Mouse (Mus musculus) lung, embryonic 16.5 days (tissue): ENCODE data around the gene Psmc3ip. TPM values are rescaled to one million over a fixed set of nuclear protein-coding genes. Genes with fewer than 3 reads are reported as not detected.

Experiments
- ATAC-seq: fragments of 200-750 bp; cut with Nextera tagmentation; 2 replicates; pipeline ENCODE4 v1.8.0; 2017; ENCODE audit warnings: low read depth, mild to moderate bottlenecking, moderate library complexity
- H3K27ac ChIP-seq: fragments of 300-500 bp; sonication (generic); 2 replicates; pipeline ENCODE4 v1.5.1; 2014; ENCODE audit warnings: mild to moderate bottlenecking, control low read depth, low read length
- H3K27me3 ChIP-seq: fragments of 300-500 bp; sonication (generic); 2 replicates; pipeline ENCODE4 v1.6.1; 2014; ENCODE audit warnings: low read depth, low read length, mixed read lengths; ENCODE audit not compliant: control insufficient read depth, insufficient read depth
- H3K36me3 ChIP-seq: fragments of 300-500 bp; sonication (generic); 2 replicates; pipeline ENCODE4 v1.6.1; 2014; ENCODE audit warnings: low read length; ENCODE audit not compliant: control insufficient read depth, insufficient read depth
- H3K4me1 ChIP-seq: fragments of 300-500 bp; sonication (generic); replicated peaks from 2 replicates; pipeline ENCODE4 v1.6.1; 2014; ENCODE audit warnings: low read length, mixed read lengths; ENCODE audit not compliant: control insufficient read depth, insufficient read depth
- H3K4me2 ChIP-seq: fragments of 300-500 bp; sonication (generic); 2 replicates; pipeline ENCODE4 v1.6.1; 2014; ENCODE audit warnings: low read depth, low read length, control low read depth
- H3K4me3 ChIP-seq: fragments of 300-500 bp; sonication (generic); 2 replicates; pipeline ENCODE4 v1.5.1; 2014; ENCODE audit warnings: mild to moderate bottlenecking, low read length, control low read depth
- H3K9ac ChIP-seq: fragments of 300-500 bp; sonication (generic); 2 replicates; pipeline ENCODE4 v1.6.1; 2014; ENCODE audit warnings: low read length, control low read depth
- H3K9me3 ChIP-seq: fragments of 300-500 bp; sonication (generic); 2 replicates; pipeline ENCODE4 v1.6.1; 2016; ENCODE audit warnings: low read length; ENCODE audit not compliant: control insufficient read depth
- WGBS: fragments of 180-500 bp; shearing (Covaris S2); extraction: QIAGEN DNeasy Blood & Tissue Kit; methylation state at CpG from one replicate; pipeline ENCODE4 v1.1.7; 2014; 5-methylcytosine and 5-hydroxymethylcytosine counted together
- polyA plus RNA-seq: library from polyadenylated mRNA; unstranded; fragments of >200 nt; fragmentation: Nextera tagmentation; extraction: Ambion mirVana; gene quantifications from 2 replicates; pipeline ENCODE4 v1.2.1, GENCODE M21; 2015

Gene Psmc3ip
- polyA plus RNA-seq, 1 experiment from 2014 or later: 32.3 TPM

- peaks cover 35% of the 10 kb centered on the region for H3K36me3 ChIP-seq
- H3K4me3 ChIP-seq: no peak overlapping the region
- no peaks in the 10 kb centered on the region for H3K27me3 ChIP-seq
- no peak overlapping the region for H3K9ac ChIP-seq
- H3K4me2 ChIP-seq: no peak overlapping the region
- 88% methylated on average over 8 of the region's 8 CpGs for WGBS
- H3K9me3 ChIP-seq: no peaks in the 10 kb centered on the region
- no peak overlapping the region for H3K27ac ChIP-seq
- no peak for ATAC-seq
- peaks cover 11% of the 10 kb centered on the region; the same call in 1 of the 2 replicates for H3K4me1 ChIP-seq
Observed at GRCm38 (mm10) chr11:101098231-101098630, 3.0 kb upstream of the Psmc3ip start.

- no peaks in the 10 kb centered on the region for H3K9me3 ChIP-seq
- H3K4me1 ChIP-seq: peaks cover 11% of the 10 kb centered on the region; the same call in 1 of the 2 replicates
- H3K4me2 ChIP-seq: peak overlapping the region; percentile 89
- ATAC-seq: peak; percentile 29
- H3K27ac ChIP-seq: peak overlapping the region; percentile 25; the same call in 1 of the 2 replicates
- H3K9ac ChIP-seq: peak overlapping the region; percentile 82
- WGBS: under 1% methylated on average over 18 of the region's 18 CpGs
- peak overlapping the region; percentile 85 for H3K4me3 ChIP-seq
- peaks cover 48% of the 10 kb centered on the region for H3K36me3 ChIP-seq
- no peaks in the 10 kb centered on the region for H3K27me3 ChIP-seq
Observed at GRCm38 (mm10) chr11:101094930-101095313, 314 bp downstream of the Psmc3ip start.

- Histone ChIP-seq H3K36me3 (peaks cover 34% of the 10 kb centered on the region), H3K9me3 (no peaks in the 10 kb centered on the region), H3K9ac (no peak overlapping the region), H3K4me1 (peaks cover 28% of the 10 kb centered on the region), H3K4me3 (no peak overlapping the region), H3K27me3 (no peaks in the 10 kb centered on the region), H3K4me2 (no peak overlapping the region), H3K27ac (no peak overlapping the region)
- ATAC-seq: no peak
- 89% methylated on average over 1 of the region's 1 CpGs for WGBS
Observed at GRCm38 (mm10) chr11:101089931-101090330, 5.3 kb downstream of the Psmc3ip start.

- Histone ChIP-seq H3K27ac (peak overlapping the region; percentile 89), H3K4me1 (peaks cover 24% of the 10 kb centered on the region), H3K9me3 (no peaks in the 10 kb centered on the region), H3K4me3 (peak overlapping the region; percentile 88), H3K36me3 (peaks cover 28% of the 10 kb centered on the region), H3K4me2 (peak overlapping the region; percentile 95), H3K9ac (peak overlapping the region; percentile 92), H3K27me3 (no peaks in the 10 kb centered on the region)
- no peak; the same call in 1 of the 2 replicates for ATAC-seq
- WGBS: 7% methylated on average over 8 of the region's 8 CpGs
Observed at GRCm38 (mm10) chr11:101087682-101088055, 7.6 kb downstream of the Psmc3ip start.

GRCm38 (mm10) chr11:101086756-101087681 lies 8.2 kb downstream of the Psmc3ip start, which contains the start of gene Mlx:
TSS of gene Mlx (plus strand) at chr11:101087277.
- Histone ChIP-seq H3K27ac (peak within 1 kb of the TSS; percentile 89), H3K4me3 (peak within 1 kb of the TSS; percentile 88), H3K36me3 (peaks cover 23% of the 10 kb centered on the region), H3K4me1 (peaks cover 24% of the 10 kb centered on the region), H3K9ac (peak within 1 kb of the TSS; percentile 92), H3K9me3 (no peaks in the 10 kb centered on the region), H3K4me2 (peak within 1 kb of the TSS; percentile 95), H3K27me3 (no peaks in the 10 kb centered on the region)
- ATAC-seq: peak; percentile 85
- WGBS: 1% methylated on average over 52 of the region's 52 CpGs

- no peak overlapping the region; the same call in 1 of the 2 replicates for H3K4me3 ChIP-seq
- no peaks in the 10 kb centered on the region for H3K9me3 ChIP-seq
- H3K9ac ChIP-seq: peak overlapping the region; percentile 92
- peak overlapping the region; percentile 95 for H3K4me2 ChIP-seq
- 71% methylated on average over 6 of the region's 6 CpGs for WGBS
- H3K27me3 ChIP-seq: peaks cover 2% of the 10 kb centered on the region
- H3K36me3 ChIP-seq: peaks cover 17% of the 10 kb centered on the region
- peaks cover 28% of the 10 kb centered on the region for H3K4me1 ChIP-seq
- ATAC-seq: no peak
- peak overlapping the region; percentile 89; the same call in 1 of the 2 replicates for H3K27ac ChIP-seq
Observed at GRCm38 (mm10) chr11:101086323-101086674, 8.9 kb downstream of the Psmc3ip start.

GRCm38 (mm10) chr11:101085617-101086322 lies 9.5 kb downstream of the Psmc3ip start:
- ATAC-seq: no peak
- Histone ChIP-seq H3K4me1 (peaks cover 28% of the 10 kb centered on the region), H3K9me3 (no peaks in the 10 kb centered on the region), H3K4me2 (no peak overlapping the region), H3K27ac (no peak overlapping the region), H3K36me3 (peaks cover 12% of the 10 kb centered on the region), H3K27me3 (peaks cover 6% of the 10 kb centered on the region), H3K9ac (0 out of 2 replicates have a peak overlapping the region, but pooled peaks have one; percentile 35), H3K4me3 (no peak overlapping the region)
- WGBS: 87% methylated on average over 18 of the region's 18 CpGs

GRCm38 (mm10) chr11:101084811-101085210 lies 10.4 kb downstream of the Psmc3ip start:
- H3K4me2 ChIP-seq: no peak overlapping the region
- peaks cover 15% of the 10 kb centered on the region for H3K27me3 ChIP-seq
- no peak overlapping the region for H3K27ac ChIP-seq
- WGBS: 91% methylated on average over 12 of the region's 12 CpGs
- H3K9ac ChIP-seq: no peak overlapping the region
- peaks cover 28% of the 10 kb centered on the region for H3K4me1 ChIP-seq
- ATAC-seq: no peak
- H3K4me3 ChIP-seq: no peak overlapping the region
- H3K36me3 ChIP-seq: peaks cover 8% of the 10 kb centered on the region
- H3K9me3 ChIP-seq: no peaks in the 10 kb centered on the region

GRCm38 (mm10) chr11:101084246-101084645 lies 11.0 kb downstream of the Psmc3ip start:
- peaks cover 21% of the 10 kb centered on the region for H3K27me3 ChIP-seq
- peaks cover 2% of the 10 kb centered on the region; the same call in 1 of the 2 replicates for H3K36me3 ChIP-seq
- no peak for ATAC-seq
- whole genome bisulfite sequencing: 78% methylated on average over 14 of the region's 14 CpGs
- H3K4me1 ChIP-seq: peaks cover 30% of the 10 kb centered on the region
- no peak overlapping the region for H3K27ac ChIP-seq
- no peaks in the 10 kb centered on the region for H3K9me3 ChIP-seq
- H3K4me2 ChIP-seq: no peak overlapping the region
- H3K9ac ChIP-seq: no peak overlapping the region
- H3K4me3 ChIP-seq: no peak overlapping the region
